Mouse (Mus musculus) embryonic facial prominence, embryonic 15.5 days (tissue): Measurements from ENCODE around the gene Tmem39b. TPM values are rescaled to one million over a fixed set of nuclear protein-coding genes. Genes with fewer than 3 reads are reported as not detected.

ENCODE experiments used
- ATAC-seq: fragments of 200-750 bp; cut with Nextera tagmentation; 2 replicates; pipeline ENCODE4 v1.8.0; 2017; ENCODE audit warnings: low read depth, moderate TSS enrichment; ENCODE audit not compliant: insufficient number of reproducible peaks, low FRiP score, low TSS enrichment
- H3K27ac ChIP-seq: fragments of 300-500 bp; sonication (generic); replicated peaks from 2 replicates; pipeline ENCODE4 v1.5.1; 2015; ENCODE audit warnings: mild to moderate bottlenecking, inconsistent platforms
- H3K27me3 ChIP-seq: fragments of 300-500 bp; sonication (generic); 2 replicates; pipeline ENCODE4 v1.6.1; 2015; ENCODE audit warnings: inconsistent platforms
- H3K36me3 ChIP-seq: fragments of 300-500 bp; sonication (generic); 2 replicates; pipeline ENCODE4 v1.6.1; 2015; ENCODE audit warnings: mild to moderate bottlenecking, inconsistent platforms
- H3K4me1 ChIP-seq: fragments of 300-500 bp; sonication (generic); 2 replicates; pipeline ENCODE4 v1.6.1; 2015; ENCODE audit warnings: inconsistent platforms
- H3K4me2 ChIP-seq: fragments of 300-500 bp; sonication (generic); replicated peaks from 2 replicates; pipeline ENCODE4 v1.6.1; 2015; ENCODE audit warnings: mild to moderate bottlenecking, inconsistent platforms
- H3K4me3 ChIP-seq: fragments of 300-500 bp; sonication (generic); replicated peaks from 2 replicates; pipeline ENCODE4 v1.5.1; 2015; ENCODE audit warnings: mild to moderate bottlenecking, inconsistent platforms
- H3K9ac ChIP-seq: fragments of 300-500 bp; sonication (generic); 2 replicates; pipeline ENCODE4 v1.6.1; 2015; ENCODE audit warnings: inconsistent platforms
- H3K9me3 ChIP-seq: fragments of 300-500 bp; sonication (generic); replicated peaks from 2 replicates; pipeline ENCODE4 v1.6.1; 2016; ENCODE audit warnings: inconsistent platforms
- WGBS: fragments of 180-500 bp; shearing (Covaris S2); methylation state at CpG from one replicate; pipeline ENCODE4 v1.1.7; 2015; 5-methylcytosine and 5-hydroxymethylcytosine counted together
- microRNA-seq: library from miRNA; unstranded; fragments of <30 nt; microRNA quantifications from one replicate; pipeline ENCODE4, GENCODE M21; 2016; ENCODE audit warnings: borderline number of aligned reads
- polyA plus RNA-seq: library from polyadenylated mRNA; unstranded; fragments of >200 nt; fragmentation: Nextera tagmentation; extraction: Ambion mirVana; gene quantifications from 2 replicates; pipeline ENCODE4 v1.2.1, GENCODE M21; 2015

Tmem39b gene
- polyA plus RNA-seq, 1 experiment from 2014 or later, result 15.0 TPM

DNA sequence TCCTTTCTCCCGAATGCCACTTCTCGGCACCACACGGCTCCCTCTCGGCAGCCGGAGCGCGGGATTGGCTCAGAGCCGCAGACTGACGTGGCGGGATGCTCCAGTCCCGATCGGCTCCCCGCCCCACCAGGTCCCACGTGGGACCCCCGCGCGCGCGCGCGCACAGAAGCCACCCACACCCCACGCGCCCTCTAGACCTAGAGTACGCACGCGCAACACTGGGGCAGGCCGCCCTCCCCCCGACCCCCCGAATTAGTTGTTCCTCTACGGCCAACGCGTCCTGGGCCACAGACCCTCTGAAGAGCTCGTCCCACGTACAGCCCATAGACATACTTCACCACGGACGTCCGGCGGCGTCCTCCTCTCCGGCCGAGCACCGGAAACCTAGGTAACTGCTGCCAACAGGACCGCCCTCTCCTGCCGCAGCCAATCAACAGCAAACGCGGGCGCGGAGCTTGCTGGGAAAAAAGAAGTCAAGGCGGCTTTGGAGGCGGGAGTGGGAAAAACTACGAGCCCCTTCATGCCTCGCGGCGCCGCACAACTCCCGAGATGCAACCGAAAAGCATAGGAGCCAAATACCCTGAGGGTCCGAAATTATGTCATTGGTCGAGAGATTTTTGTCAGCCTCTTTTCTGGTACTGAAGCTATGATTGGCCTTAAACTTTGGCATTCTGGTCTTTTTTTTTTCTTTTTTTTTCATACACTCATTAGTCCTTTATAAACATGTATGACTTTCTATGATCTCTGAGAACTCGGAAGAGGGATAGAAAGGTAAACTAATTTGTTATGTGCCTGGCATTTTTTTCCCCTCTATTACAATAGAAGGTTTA is 55.8 kb downstream of the Tmem39b start, which contains the start of gene Txlna:
TSS of gene Txlna (minus strand) at position 428 of the 830 bp plus-strand sequence.
- Histone ChIP-seq H3K27me3 (no peaks in the 10 kb centered on the region), H3K36me3 (peaks cover 49% of the 10 kb centered on the region), H3K9ac (peak within 1 kb of the TSS; percentile 66), H3K4me2 (peak within 1 kb of the TSS; percentile 74), H3K9me3 (no peaks in the 10 kb centered on the region), H3K4me3 (peak within 1 kb of the TSS; percentile 69), H3K4me1 (peaks cover 40% of the 10 kb centered on the region), H3K27ac (peak within 1 kb of the TSS; percentile 97)
- under 1% methylated on average over 59 of the region's 60 CpGs for whole genome bisulfite sequencing
- peak; percentile 96 for ATAC-seq

DNA sequence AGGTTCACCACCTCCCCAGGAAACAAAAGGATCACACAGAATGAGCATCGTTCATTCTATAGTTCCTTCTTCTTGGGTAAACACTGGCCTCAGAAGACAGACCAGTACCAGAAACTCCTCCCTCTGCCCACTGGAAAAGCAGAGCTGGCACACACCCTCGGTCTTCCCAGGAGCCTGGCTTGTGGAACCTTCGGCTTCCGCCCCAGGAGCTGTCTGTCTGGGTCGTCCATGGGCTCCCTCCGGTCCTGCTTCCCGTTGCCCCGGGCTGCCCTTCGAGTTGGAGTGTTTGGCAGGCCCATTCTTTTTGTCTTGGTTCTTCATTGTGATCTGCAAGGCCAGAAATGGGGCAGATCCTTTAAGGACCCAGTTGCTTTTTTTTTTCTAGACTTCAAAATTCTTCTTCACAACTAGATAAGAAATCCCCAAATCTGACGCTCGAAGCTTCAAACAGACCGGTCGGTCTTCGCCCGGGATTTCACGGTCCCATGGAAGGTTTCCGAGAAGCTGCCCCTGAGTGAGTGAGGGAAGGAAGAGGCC is 56.5 kb downstream of the Tmem39b start:
- 2% methylated on average over 17 of the region's 17 CpGs for WGBS

DNA sequence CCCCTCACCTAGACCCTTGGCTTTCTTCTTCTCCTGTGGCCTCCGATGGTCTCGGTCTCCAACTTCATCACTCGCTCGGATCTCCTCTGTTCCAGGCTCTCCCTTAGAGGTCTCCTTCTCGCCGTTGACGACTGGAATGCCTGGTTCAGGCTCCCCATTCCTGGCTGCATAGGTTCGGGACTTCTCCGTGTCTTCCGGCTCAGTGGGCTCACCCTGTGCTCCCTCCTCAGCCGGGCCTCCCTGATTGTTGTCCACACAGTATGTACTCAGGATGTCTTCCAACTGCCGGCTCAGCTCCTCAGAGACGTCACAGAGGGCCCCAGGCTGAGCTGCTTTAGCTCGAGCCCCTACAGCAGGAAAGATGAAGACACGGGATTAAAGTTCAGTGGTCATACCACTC is 57.4 kb downstream of the Tmem39b start:
- WGBS, result 78% methylated on average over 15 of the region's 15 CpGs
- no peaks in the 10 kb centered on the region for H3K27me3 ChIP-seq
- H3K9me3 ChIP-seq, result no peaks in the 10 kb centered on the region
- peak overlapping the region; percentile 74 for H3K4me2 ChIP-seq
- H3K4me1 ChIP-seq, result peaks cover 40% of the 10 kb centered on the region
- no peak for ATAC-seq
- peak overlapping the region; percentile 69 for H3K4me3 ChIP-seq
- peaks cover 48% of the 10 kb centered on the region for H3K36me3 ChIP-seq
- H3K9ac ChIP-seq, result peak overlapping the region; percentile 66; the same call in 1 of the 2 replicates
- H3K27ac ChIP-seq, result peak overlapping the region; percentile 97; the same call in 1 of the 2 replicates

More for the DNA sequence above, 56.5 kb downstream of the Tmem39b start:
- H3K27ac ChIP-seq, result peak overlapping the region; percentile 97
- H3K36me3 ChIP-seq, result peaks cover 48% of the 10 kb centered on the region
- peak overlapping the region; percentile 74 for H3K4me2 ChIP-seq
- peak overlapping the region; percentile 66 for H3K9ac ChIP-seq
- no peaks in the 10 kb centered on the region for H3K27me3 ChIP-seq
- peak overlapping the region; percentile 69 for H3K4me3 ChIP-seq
- H3K4me1 ChIP-seq, result peaks cover 40% of the 10 kb centered on the region
- no peak for ATAC-seq
- no peaks in the 10 kb centered on the region for H3K9me3 ChIP-seq

DNA sequence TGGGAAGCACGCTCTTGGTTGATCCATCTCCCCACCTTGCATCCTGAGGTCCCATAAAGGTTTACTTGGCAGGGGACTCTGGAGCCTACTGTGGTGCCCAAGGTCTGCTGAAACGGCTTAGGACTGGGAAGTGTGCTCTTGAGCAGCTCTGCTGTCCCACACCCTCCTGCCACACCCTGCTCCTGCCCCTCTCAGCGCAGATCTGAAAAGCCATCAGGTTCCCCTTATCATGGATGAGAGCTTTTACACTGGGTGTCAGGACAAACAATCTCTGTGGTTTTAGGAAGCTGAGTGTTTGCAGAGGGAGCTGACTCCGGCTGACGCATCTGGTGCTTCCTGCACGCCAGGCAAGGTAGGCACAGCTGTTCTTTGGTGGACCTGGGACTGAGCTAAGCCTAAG is 62.8 kb downstream of the Tmem39b start:
- Histone ChIP-seq H3K4me1 (peaks cover 27% of the 10 kb centered on the region), H3K4me2 (no peak overlapping the region), H3K36me3 (peaks cover 94% of the 10 kb centered on the region), H3K9ac (no peak overlapping the region), H3K27me3 (no peaks in the 10 kb centered on the region), H3K4me3 (no peak overlapping the region), H3K9me3 (no peaks in the 10 kb centered on the region), H3K27ac (no peak overlapping the region)
- no peak for ATAC-seq
- 93% methylated on average over 6 of the region's 6 CpGs for WGBS

DNA sequence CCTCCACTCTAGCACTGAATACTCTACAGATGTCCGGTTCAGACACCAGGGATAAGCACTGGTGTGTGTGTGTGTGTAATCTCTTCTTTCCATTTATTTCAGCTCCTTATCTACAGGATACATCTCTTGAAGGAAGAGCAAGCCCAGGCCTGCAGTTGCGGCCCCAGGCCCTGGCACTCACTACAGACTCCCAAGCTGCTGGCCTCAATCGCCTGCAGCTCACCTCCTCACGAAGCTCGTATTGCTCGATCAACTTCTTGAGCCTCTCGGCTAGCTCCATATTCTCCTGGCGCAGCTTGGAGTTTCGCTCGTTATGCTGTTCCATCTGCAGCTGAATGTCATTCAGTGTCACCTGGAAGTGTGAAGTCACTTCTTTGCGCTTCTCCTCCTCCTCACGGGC is 64.8 kb downstream of the Tmem39b start:
- WGBS, result 77% methylated on average over 12 of the region's 12 CpGs
- H3K4me1 ChIP-seq, result peaks cover 12% of the 10 kb centered on the region
- no peak overlapping the region for H3K9ac ChIP-seq
- H3K9me3 ChIP-seq, result no peaks in the 10 kb centered on the region
- no peak overlapping the region for H3K4me2 ChIP-seq
- H3K27me3 ChIP-seq, result no peaks in the 10 kb centered on the region
- no peak overlapping the region for H3K4me3 ChIP-seq
- peaks cover 96% of the 10 kb centered on the region for H3K36me3 ChIP-seq
- no peak for ATAC-seq
- H3K27ac ChIP-seq, result no peak overlapping the region

GRCm38 (mm10) chr4:129630944-129631343 is 65.7 kb downstream of the Tmem39b start:
- H3K4me2 ChIP-seq, result no peak overlapping the region
- no peaks in the 10 kb centered on the region for H3K27me3 ChIP-seq
- WGBS, result 84% methylated on average over 4 of the region's 4 CpGs
- no peak overlapping the region for H3K4me3 ChIP-seq
- H3K36me3 ChIP-seq, result peaks cover 96% of the 10 kb centered on the region
- H3K9me3 ChIP-seq, result no peaks in the 10 kb centered on the region
- ATAC-seq, result no peak
- peaks cover 11% of the 10 kb centered on the region for H3K4me1 ChIP-seq
- 0 out of 2 replicates have a peak overlapping the region, but pooled peaks have one; percentile 6 for H3K9ac ChIP-seq
- no peak overlapping the region for H3K27ac ChIP-seq

Small RNAs within 50 kb of the gene (microRNA-seq; reads per million reads assigned to microRNA genes)
- 0.52 reads per million for gene Mir7016

Other genes starting within 250 kb of the Tmem39b start
- gene Bsdc1, start 235.3 kb downstream of the Tmem39b start, polyA plus RNA-seq, result 31.2 and 32.4 TPM in 2 replicates
- not detected in 2 replicates for gene Tssk3, start 205.8 kb downstream of the Tmem39b start, polyA plus RNA-seq
- not detected in 2 replicates for gene Fam229a, start 205.6 kb downstream of the Tmem39b start, polyA plus RNA-seq
- 610 and 641 TPM in 2 replicates for gene Marcksl1, start 183.3 kb downstream of the Tmem39b start, polyA plus RNA-seq
- gene Hdac1, start 154.1 kb downstream of the Tmem39b start, polyA plus RNA-seq, result 200 and 207 TPM in 2 replicates
- gene Lck, start 123.2 kb downstream of the Tmem39b start, polyA plus RNA-seq, result 5.5 and 6.8 TPM in 2 replicates
- gene Fam167b, start 118.3 kb downstream of the Tmem39b start, polyA plus RNA-seq, result 6.7 and 7.5 TPM in 2 replicates
- gene Eif3i, start 96.2 kb downstream of the Tmem39b start, polyA plus RNA-seq, result 270 and 284 TPM in 2 replicates
- 197 and 210 TPM in 2 replicates for gene Tmem234, start 96.2 kb downstream of the Tmem39b start, polyA plus RNA-seq
- 3.4 and 3.7 TPM in 2 replicates for gene Dcdc2b, start 82.6 kb downstream of the Tmem39b start, polyA plus RNA-seq
- gene Iqcc, start 77.7 kb downstream of the Tmem39b start, polyA plus RNA-seq, result 31.8 and 34.1 TPM in 2 replicates
- gene Ccdc28b, start 72.9 kb downstream of the Tmem39b start, polyA plus RNA-seq, result 63.3 and 66.7 TPM in 2 replicates
- 88.0 and 91.4 TPM in 2 replicates for gene Txlna, start 55.8 kb downstream of the Tmem39b start, polyA plus RNA-seq
- 15.3 and 16.3 TPM in 2 replicates for gene Kpna6, start 24.1 kb downstream of the Tmem39b start, polyA plus RNA-seq
- gene Khdrbs1, start 45.5 kb upstream of the Tmem39b start, polyA plus RNA-seq, result 98.8 and 99.1 TPM in 2 replicates
- gene Ptp4a2, start 114.4 kb upstream of the Tmem39b start, polyA plus RNA-seq, result 316 and 324 TPM in 2 replicates
- gene Spocd1, start 232.4 kb upstream of the Tmem39b start, polyA plus RNA-seq, result 0.23 and 0.28 TPM in 2 replicates